Comparison of ENCODE assay signal across 22 mouse cellular contexts in genomic region chr10:56482156-56482716, GRCm38 (mm10).
DNase-seq lines count a peak whose midpoint lies in the region; ATAC-seq and TF ChIP-seq lines count a peak whose summit lies in the region.
"Had no signal": no experiment of that assay in that cellular context is flagged by ENCODE, and none has a peak within 500 bp of the region (broad histone marks: within the 10 kb centered on the region; RNA-seq: fewer than 3 reads in every experiment).

No protein-coding gene starts in this region.

- no peak overlapping the region for H3K27ac ChIP-seq in midbrain, embryonic 11.5 days (ENCODE audit: low read depth, low read length)
- no peak overlapping the region for H3K27ac ChIP-seq in midbrain, embryonic 16.5 days (ENCODE audit: low read length)
- H3K27ac ChIP-seq in lung, postnatal 0 days (ENCODE audit: low read length), result no peak overlapping the region
- H3K27ac ChIP-seq: heart, embryonic 10.5 days; hindbrain, embryonic 15.5 days; limb, embryonic 10.5 days; midbrain, embryonic 10.5 days had no signal

- H3K9ac ChIP-seq in midbrain, embryonic 11.5 days (ENCODE audit: low read length), result no peak overlapping the region
- no peak overlapping the region for H3K9ac ChIP-seq in midbrain, embryonic 16.5 days (ENCODE audit: low read depth, low read length)
- H3K9ac ChIP-seq in lung, postnatal 0 days (replicated peaks; ENCODE audit: low read depth), result no peak overlapping the region
- H3K9ac ChIP-seq: hindbrain, embryonic 15.5 days; liver, postnatal 0 days had no signal

- TF ChIP-seq EP300 in lung, postnatal 0 days (IDR thresholded peaks at IDR 0.05), result no peak

- peak; percentile 34 for DNase-seq in adrenal gland, adult 2 months
- DNase-seq in adrenal gland, postnatal 14 days, result no peak
- DNase-seq in midbrain, embryonic 11.5 days (ENCODE audit: low spot score, missing footprints), result peak; percentile 59
- DNase-seq in lung, postnatal 0 days (ENCODE audit: low spot score), result no peak
- DNase-seq in right cerebral cortex, postnatal 25 days, result no peak
- DNase-seq: cerebellum, adult 18-20 months; cerebellum, postnatal 14 days; heart, postnatal 4 days; kidney, adult 2 months; kidney, postnatal 10 days; liver, postnatal 0 days; lung, postnatal 10 days; right cerebral cortex, postnatal 14 days; spleen, adult 18-20 months; thymus, postnatal 4 days had no signal

- no peaks in the 10 kb centered on the region for H3K9me3 ChIP-seq in midbrain, embryonic 11.5 days (ENCODE audit: control insufficient read depth, low read length)
- no peaks in the 10 kb centered on the region for H3K9me3 ChIP-seq in midbrain, embryonic 16.5 days (replicated peaks; ENCODE audit: control insufficient read depth, low read length, poor library complexity, severe bottlenecking)
- no peaks in the 10 kb centered on the region for H3K9me3 ChIP-seq in lung, postnatal 0 days (ENCODE audit: low read length)
- H3K9me3 ChIP-seq: heart, embryonic 10.5 days; hindbrain, embryonic 15.5 days; limb, embryonic 10.5 days; midbrain, embryonic 10.5 days had no signal

- no peaks in the 10 kb centered on the region for H3K36me3 ChIP-seq in midbrain, embryonic 11.5 days (ENCODE audit: control insufficient read depth, insufficient read depth, low read length)
- no peaks in the 10 kb centered on the region for H3K36me3 ChIP-seq in midbrain, embryonic 16.5 days (ENCODE audit: control insufficient read depth, insufficient read depth, low read length)
- no peaks in the 10 kb centered on the region for H3K36me3 ChIP-seq in lung, postnatal 0 days (ENCODE audit: insufficient read depth, low read length)
- H3K36me3 ChIP-seq: heart, embryonic 10.5 days; hindbrain, embryonic 15.5 days; limb, embryonic 10.5 days; midbrain, embryonic 10.5 days had no signal

- no peaks in the 10 kb centered on the region for H3K27me3 ChIP-seq in midbrain, embryonic 11.5 days (ENCODE audit: control insufficient read depth, insufficient read depth, low read length)
- no peaks in the 10 kb centered on the region for H3K27me3 ChIP-seq in midbrain, embryonic 16.5 days (ENCODE audit: control insufficient read depth, insufficient read depth, low read depth, low read length)
- no peaks in the 10 kb centered on the region for H3K27me3 ChIP-seq in lung, postnatal 0 days (replicated peaks; ENCODE audit: insufficient read depth, low read length)
- H3K27me3 ChIP-seq: hindbrain, embryonic 15.5 days had no signal

- no peak overlapping the region for H3K4me3 ChIP-seq in midbrain, embryonic 11.5 days (ENCODE audit: low read depth, low read length)
- no peak overlapping the region for H3K4me3 ChIP-seq in midbrain, embryonic 16.5 days (ENCODE audit: low read depth, low read length)
- H3K4me3 ChIP-seq in lung, postnatal 0 days (ENCODE audit: low read depth, low read length), result no peak overlapping the region
- H3K4me3 ChIP-seq: heart, embryonic 10.5 days; hindbrain, embryonic 15.5 days; limb, embryonic 10.5 days; midbrain, embryonic 10.5 days had no signal

- no peak for TF ChIP-seq CTCF in lung, postnatal 0 days (IDR thresholded peaks at IDR 0.05)

- WGBS in midbrain, embryonic 11.5 days, result 64% methylated on average over 9 of the region's 9 CpGs
- 54% methylated on average over 9 of the region's 9 CpGs for WGBS in midbrain, embryonic 16.5 days
- 58% methylated on average over 9 of the region's 9 CpGs for WGBS in lung, postnatal 0 days

- no peak for ATAC-seq in midbrain, embryonic 11.5 days (ENCODE audit: low FRiP score)
- no peak for ATAC-seq in midbrain, embryonic 16.5 days
- peak; percentile 87 for ATAC-seq in common myeloid progenitor, adult 5-6 weeks (replicated peaks; ENCODE audit: low read depth, poor library complexity, severe bottlenecking)
- peak; percentile 84 for ATAC-seq in megakaryocyte-erythroid progenitor cell, adult 5-6 weeks (replicated peaks; ENCODE audit: low FRiP score, low TSS enrichment, poor library complexity, severe bottlenecking)
- no peak for ATAC-seq in lung, postnatal 0 days
- ATAC-seq: liver, postnatal 0 days had no signal

- H3K4me1 ChIP-seq in midbrain, embryonic 11.5 days (ENCODE audit: control insufficient read depth, insufficient read depth, low read length), result no peaks in the 10 kb centered on the region
- H3K4me1 ChIP-seq in midbrain, embryonic 16.5 days (ENCODE audit: control insufficient read depth, insufficient read depth, low read length), result peaks cover 4% of the 10 kb centered on the region
- H3K4me1 ChIP-seq in lung, postnatal 0 days (ENCODE audit: insufficient read depth, low read depth, low read length), result no peaks in the 10 kb centered on the region
- H3K4me1 ChIP-seq: hindbrain, embryonic 15.5 days; midbrain, embryonic 10.5 days had no signal

- H3K4me2 ChIP-seq in midbrain, embryonic 11.5 days, result no peak overlapping the region
- H3K4me2 ChIP-seq in midbrain, embryonic 16.5 days (ENCODE audit: low read length), result no peak overlapping the region
- H3K4me2 ChIP-seq in lung, postnatal 0 days (replicated peaks; ENCODE audit: low read depth, low read length), result no peak overlapping the region
- H3K4me2 ChIP-seq: hindbrain, embryonic 15.5 days had no signal

Comparison
In these comparisons a context has a peak if more than half of its experiments do, and no peak if none do; other contexts are left out.
1. DNase-seq: peak in adrenal gland, adult 2 months (single experiment) and midbrain, embryonic 11.5 days (single experiment); none in adrenal gland, postnatal 14 days (single experiment), lung, postnatal 0 days (single experiment) and right cerebral cortex, postnatal 25 days (single experiment).
2. ATAC-seq: peak in common myeloid progenitor, adult 5-6 weeks (single experiment) and megakaryocyte-erythroid progenitor cell, adult 5-6 weeks (single experiment); none in midbrain, embryonic 11.5 days (single experiment), midbrain, embryonic 16.5 days (single experiment) and lung, postnatal 0 days (single experiment).